7 mouse cellular contexts compared by ENCODE assay signal in the genomic region with DNA sequence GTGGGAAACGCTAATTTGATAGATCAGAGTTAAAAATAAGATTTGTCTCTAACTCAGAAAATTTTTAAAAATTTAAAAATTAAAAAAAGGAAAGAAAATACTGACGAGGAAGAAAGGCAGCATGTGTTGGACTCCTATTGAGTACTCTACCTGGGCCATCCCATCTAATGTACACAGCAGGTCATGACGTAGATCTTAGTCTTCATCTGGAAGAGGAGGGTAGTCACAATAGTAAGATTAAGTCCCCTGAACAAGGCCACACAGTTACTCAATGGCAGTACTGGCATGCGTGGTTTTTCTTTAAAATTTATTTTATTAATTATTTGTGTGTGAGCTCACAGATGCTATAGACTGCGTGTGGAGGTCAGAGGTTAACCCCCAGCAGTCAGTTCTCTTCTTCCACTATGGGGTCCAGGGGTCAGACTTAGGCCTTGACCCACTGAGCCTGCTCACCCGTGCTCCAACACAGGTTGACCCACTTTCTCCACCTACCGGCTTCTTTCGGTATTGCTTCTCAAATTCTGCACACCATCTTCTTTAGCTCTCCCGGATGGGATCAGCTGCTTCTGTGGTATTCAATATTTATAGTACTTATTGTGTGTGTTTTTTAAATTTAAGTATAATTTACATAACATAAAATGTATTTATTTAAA. TPM values are rescaled to one million over a fixed set of nuclear protein-coding genes. Genes with fewer than 3 reads are reported as not detected.
DNase-seq lines count a peak whose midpoint lies in the region; ATAC-seq and TF ChIP-seq lines count a peak whose summit lies in the region.

No protein-coding gene starts in this region.

- H3K27ac ChIP-seq in lung, embryonic 16.5 days (ENCODE audit: low read length): no peak overlapping the region

- peaks cover 18% of the 10 kb centered on the region for H3K4me1 ChIP-seq in E14TG2a.4 (replicated peaks; ENCODE audit: low read depth, low read length)
- H3K4me1 ChIP-seq in lung, embryonic 16.5 days (replicated peaks; ENCODE audit: control insufficient read depth, insufficient read depth, low read length): no peaks in the 10 kb centered on the region

- DNase-seq in T-cell, adult 2 months (ENCODE audit: low spot score): peak; percentile 52
- peak; percentile 52 to 77 for DNase-seq in cerebellum, postnatal 36 days
- peak; percentile 32 to 65 for DNase-seq in gastrocnemius, postnatal 4 days (ENCODE audit: low spot score in 2 of 2)
- peak; percentile 80 for DNase-seq in kidney, postnatal 10 days
- peak; percentile 13 for DNase-seq in ovary, postnatal 36 days (ENCODE audit: low spot score)

- ATAC-seq in lung, embryonic 16.5 days (ENCODE audit: low read depth): peak; percentile 51; the same call in 1 of the 2 replicates

- H3K9me3 ChIP-seq in E14TG2a.4 (ENCODE audit: low read length): no peaks in the 10 kb centered on the region
- H3K9me3 ChIP-seq in lung, embryonic 16.5 days (ENCODE audit: control insufficient read depth, low read length): no peaks in the 10 kb centered on the region

- no peak overlapping the region for H3K4me2 ChIP-seq in lung, embryonic 16.5 days (ENCODE audit: low read depth, low read length)

- H3K36me3 ChIP-seq in E14TG2a.4 (ENCODE audit: insufficient read depth, low read length): no peaks in the 10 kb centered on the region
- no peaks in the 10 kb centered on the region for H3K36me3 ChIP-seq in lung, embryonic 16.5 days (ENCODE audit: control insufficient read depth, insufficient read depth, low read length)

- no peaks in the 10 kb centered on the region; the same call in 1 of the 2 replicates for H3K27me3 ChIP-seq in E14TG2a.4 (ENCODE audit: insufficient read depth, low read length)
- H3K27me3 ChIP-seq in lung, embryonic 16.5 days (ENCODE audit: control insufficient read depth, insufficient read depth, low read depth, low read length): no peaks in the 10 kb centered on the region

- WGBS in lung, embryonic 16.5 days: 47% methylated on average over 9 of the region's 9 CpGs

- H3K4me3 ChIP-seq in E14TG2a.4 (replicated peaks; ENCODE audit: low read length): no peak overlapping the region
- H3K4me3 ChIP-seq in lung, embryonic 16.5 days (ENCODE audit: low read length): no peak overlapping the region

- H3K9ac ChIP-seq in lung, embryonic 16.5 days (ENCODE audit: low read length): no peak overlapping the region

- peak; percentile 87 for TF ChIP-seq CTCF in E14TG2a.4 (conservative IDR thresholded peaks at IDR 0.05; ENCODE audit: low read length)

RNA-seq across cellular contexts. Expression of gene Phc3, which starts 6.0 kb away (rescaled TPM):
- 10 to 100 TPM; 23.1 to 25.1 TPM for total RNA-seq in gastrocnemius, postnatal 4 days (2021)
- 6.7 and 7.2 TPM in 2 replicates for polyA plus RNA-seq in lung, embryonic 16.5 days (2015; fragmentation: Nextera tagmentation; extraction: Ambion mirVana)

RNA-seq across cellular contexts. Expression of gene Prkci, which starts 20.3 kb away (rescaled TPM):
- 10 to 100 TPM; 31.9 to 34.7 TPM for total RNA-seq in gastrocnemius, postnatal 4 days (2021)
- 51.0 and 53.2 TPM in 2 replicates for polyA plus RNA-seq in lung, embryonic 16.5 days (2015; fragmentation: Nextera tagmentation; extraction: Ambion mirVana)

Comparison
In these comparisons a context has a peak if more than half of its experiments do, and no peak if none do; other contexts are left out.
1. DNase-seq: peak in every context shown above with its lines; median percentile 80 in kidney, postnatal 10 days; 64 in cerebellum, postnatal 36 days; 52 in T-cell, adult 2 months; 48 in gastrocnemius, postnatal 4 days; 13 in ovary, postnatal 36 days.